Mouse (Mus musculus): ENCODE results near the gene Stx5a. TPM values are rescaled to one million over a fixed set of nuclear protein-coding genes. Genes with fewer than 3 reads are reported as not detected.
"Not testable (repeated sequence)": the region's sequence is repeated elsewhere in the genome, so short reads cannot be mapped to it uniquely, and the experiment has no call there.

Gene Stx5a
- polyA plus RNA-seq, 1 experiment = 52.8 TPM

DNA sequence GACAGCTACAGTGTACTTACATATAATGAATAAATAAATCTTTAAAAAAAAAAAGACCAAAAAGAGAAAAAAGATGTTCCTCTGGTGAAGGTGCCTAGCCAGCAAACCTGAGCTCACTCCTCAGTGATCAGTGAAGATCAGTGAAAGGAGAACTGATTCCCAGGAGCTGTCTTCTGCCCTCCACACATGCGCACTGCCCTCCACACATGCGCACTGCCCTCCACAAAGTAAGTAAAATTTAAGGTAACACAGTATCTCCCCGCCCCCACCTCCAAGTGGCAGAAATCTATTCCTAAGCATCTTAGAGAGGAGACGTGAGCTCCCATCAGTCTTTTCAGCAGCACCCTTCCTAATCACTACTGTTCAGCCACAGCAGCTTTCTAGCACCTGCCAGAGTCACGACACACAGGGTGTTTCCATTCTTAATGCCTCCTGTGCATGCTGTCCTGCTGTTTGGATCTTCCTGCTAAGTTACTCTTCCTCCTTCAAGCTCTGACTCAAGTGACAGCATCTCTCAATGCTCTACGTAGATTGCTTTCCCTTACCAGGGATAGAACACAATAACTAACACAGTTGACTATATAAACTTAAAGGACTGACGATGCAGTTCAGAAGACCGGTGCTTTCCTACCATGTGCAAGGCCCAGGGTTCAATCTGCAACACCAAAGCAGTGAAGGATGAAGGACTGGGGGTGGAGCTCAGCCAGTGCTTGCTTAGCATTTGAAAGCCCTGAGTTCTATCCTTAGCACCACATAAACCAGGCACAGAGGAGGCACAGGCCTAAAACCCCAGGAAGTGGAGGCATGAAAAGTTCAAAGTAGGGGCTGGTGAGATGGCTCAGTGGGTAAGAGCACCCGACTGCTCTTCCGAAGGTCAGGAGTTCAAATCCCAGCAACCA is 25.1 kb upstream of the Stx5a start:
- Histone ChIP-seq H3K4me3 (ENCODE audit: extremely low read depth, insufficient read depth, insufficient read length) (no peak overlapping the region), H3K27ac (ENCODE audit: insufficient read depth, low read length) (peak overlapping the region; percentile 6; the same call in 1 of the 2 replicates), H3K4me1 (ENCODE audit: control insufficient read depth, insufficient read depth, insufficient read length) (peaks cover 4% of the 10 kb centered on the region; the same call in 1 of the 2 replicates), H3K36me3 (ENCODE audit: control insufficient read depth, insufficient read depth, low read length) (peaks cover 3% of the 10 kb centered on the region; the same call in 1 of the 2 replicates), H3K27me3 (ENCODE audit: control insufficient read depth, insufficient read depth, low read length) (no peaks in the 10 kb centered on the region)
- no peak for TF ChIP-seq CTCF (IDR thresholded peaks at IDR 0.05; ENCODE audit: extremely low read depth, insufficient read depth, insufficient read length, insufficient replicate concordance)
- no peak for TF ChIP-seq POLR2A (IDR thresholded peaks at IDR 0.05; ENCODE audit: low read depth, low read length)
- DNase-seq (ENCODE audit: low read depth in 1 of 2, low spot score in 2 of 2) = no peak
- WGBS = 85% methylated on average over 10 of the region's 10 CpGs

DNA sequence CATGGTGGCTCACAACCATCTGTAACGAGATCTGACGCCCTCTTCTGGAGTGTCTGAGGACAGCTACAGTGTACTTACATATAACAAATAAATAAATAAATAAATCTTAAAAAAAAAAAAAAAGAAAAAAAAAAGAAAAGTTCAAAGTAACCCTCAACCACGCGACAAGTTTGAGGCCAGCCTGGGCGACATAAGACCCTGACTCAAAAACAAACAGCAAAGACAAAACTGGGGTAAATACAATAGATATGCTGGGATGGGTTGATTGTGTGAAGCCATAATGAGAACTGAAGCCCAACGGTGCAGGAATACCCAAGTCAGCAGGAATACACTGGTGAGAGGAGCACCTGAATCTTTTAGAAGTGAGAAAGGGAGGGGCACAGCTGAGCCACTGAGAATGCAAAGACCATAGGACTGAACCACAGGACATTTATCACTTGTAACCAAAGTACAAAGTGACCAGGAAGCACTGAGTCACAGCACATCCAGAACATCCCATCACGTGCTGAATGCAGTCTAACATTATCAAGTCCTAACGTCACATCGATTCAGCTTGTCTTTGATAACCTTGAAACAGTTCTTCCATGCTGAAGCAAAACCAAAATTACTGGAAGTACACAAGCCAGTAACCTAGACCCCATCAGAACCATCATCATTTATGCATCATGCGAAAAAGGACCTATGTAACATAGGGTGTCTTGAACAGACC is 24.3 kb upstream of the Stx5a start:
- H3K4me1 ChIP-seq (ENCODE audit: control insufficient read depth, insufficient read depth, insufficient read length) = no peaks in the 10 kb centered on the region
- H3K4me3 ChIP-seq (ENCODE audit: extremely low read depth, insufficient read depth, insufficient read length) = no peak overlapping the region
- H3K27ac ChIP-seq (ENCODE audit: insufficient read depth, low read length) = no peak overlapping the region
- WGBS = 84% methylated on average over 10 of the region's 10 CpGs
- DNase-seq (ENCODE audit: low read depth in 1 of 2, low spot score in 2 of 2) = no peak
- no peaks in the 10 kb centered on the region for H3K27me3 ChIP-seq (ENCODE audit: control insufficient read depth, insufficient read depth, low read length)
- TF ChIP-seq CTCF (IDR thresholded peaks at IDR 0.05; ENCODE audit: extremely low read depth, insufficient read depth, insufficient read length, insufficient replicate concordance) (no peak), POLR2A (IDR thresholded peaks at IDR 0.05; ENCODE audit: low read depth, low read length) (no peak)
- no peaks in the 10 kb centered on the region for H3K36me3 ChIP-seq (ENCODE audit: control insufficient read depth, insufficient read depth, low read length)

DNA sequence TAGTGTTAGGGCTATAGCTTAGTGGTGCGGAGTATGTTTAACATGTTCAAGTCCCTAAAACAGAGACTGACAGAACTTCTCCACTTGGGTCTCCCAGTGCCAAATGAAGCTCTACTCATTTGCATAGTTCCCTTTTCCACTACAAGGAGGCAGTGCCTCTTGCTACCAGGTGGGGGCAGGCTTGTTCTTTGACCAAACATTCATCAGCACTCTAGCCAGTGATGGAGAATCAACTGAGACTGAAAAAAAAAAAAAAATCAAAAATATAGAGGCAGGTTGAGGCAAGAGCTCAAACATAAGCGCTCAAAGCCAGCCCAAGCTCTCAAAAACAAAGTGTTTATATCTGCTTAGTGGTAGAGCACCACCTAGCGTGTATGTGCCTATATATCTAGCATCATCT is 22.9 kb upstream of the Stx5a start:
- 44% methylated on average over 3 of the region's 3 CpGs for WGBS
- Histone ChIP-seq H3K36me3 (ENCODE audit: control insufficient read depth, insufficient read depth, low read length) (no peaks in the 10 kb centered on the region), H3K4me3 (ENCODE audit: extremely low read depth, insufficient read depth, insufficient read length) (no peak overlapping the region), H3K27ac (ENCODE audit: insufficient read depth, low read length) (no peak overlapping the region), H3K4me1 (ENCODE audit: control insufficient read depth, insufficient read depth, insufficient read length) (no peaks in the 10 kb centered on the region), H3K27me3 (ENCODE audit: control insufficient read depth, insufficient read depth, low read length) (no peaks in the 10 kb centered on the region)
- TF ChIP-seq POLR2A (IDR thresholded peaks at IDR 0.05; ENCODE audit: low read depth, low read length) (no peak), CTCF (IDR thresholded peaks at IDR 0.05; ENCODE audit: extremely low read depth, insufficient read depth, insufficient read length, insufficient replicate concordance) (peak; percentile 67; the same call in 1 of the 2 replicates)
- DNase-seq (ENCODE audit: low read depth in 1 of 2, low spot score in 2 of 2) = peak; percentile 69 to 74

DNA sequence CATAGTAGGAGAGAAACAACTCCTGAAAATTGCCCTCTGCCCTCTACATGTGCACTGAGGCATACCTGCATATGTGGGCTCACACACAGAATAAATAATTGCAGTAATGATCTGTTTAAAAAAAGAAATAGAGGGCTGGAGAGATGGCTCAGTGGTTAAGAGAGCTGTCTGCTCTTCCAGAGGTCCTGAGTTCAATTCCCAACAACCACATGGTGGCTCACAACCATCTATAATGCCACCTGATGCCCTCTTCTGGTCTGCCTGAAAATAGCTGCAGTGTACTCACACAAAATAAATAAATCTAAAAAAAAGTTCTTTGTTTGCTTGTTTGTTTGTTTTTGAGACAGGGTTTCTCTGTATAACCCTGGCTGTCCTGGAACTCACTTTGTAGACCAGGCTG is 22.2 kb upstream of the Stx5a start:
- H3K27ac ChIP-seq (ENCODE audit: insufficient read depth, low read length); H3K4me3 ChIP-seq (ENCODE audit: extremely low read depth, insufficient read depth, insufficient read length); H3K36me3 ChIP-seq (ENCODE audit: control insufficient read depth, insufficient read depth, low read length); DNase-seq (ENCODE audit: low read depth in 1 of 2, low spot score in 2 of 2); H3K27me3 ChIP-seq (ENCODE audit: control insufficient read depth, insufficient read depth, low read length); H3K4me1 ChIP-seq (ENCODE audit: control insufficient read depth, insufficient read depth, insufficient read length): not testable (repeated sequence)

DNA sequence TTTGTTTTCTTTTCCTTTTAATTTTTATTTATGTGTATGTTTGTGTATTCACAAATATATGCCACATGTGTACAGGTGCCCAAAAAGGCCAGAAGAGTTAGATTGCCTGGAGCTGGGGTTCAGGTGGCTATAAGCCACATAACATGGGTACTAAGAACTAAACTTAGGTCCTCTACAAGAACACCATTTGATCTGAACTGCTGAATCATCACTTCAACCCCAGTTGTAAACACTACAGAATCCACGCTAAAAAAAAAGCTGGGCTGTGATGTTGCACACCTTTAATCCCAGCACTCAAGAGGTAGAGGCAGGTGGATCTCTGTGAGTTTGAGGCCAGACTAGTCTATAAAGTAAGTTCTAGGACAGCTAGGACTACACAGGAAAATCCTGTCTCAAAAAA is 19.8 kb upstream of the Stx5a start:
- DNase-seq (ENCODE audit: low read depth in 1 of 2, low spot score in 2 of 2) = no peak
- H3K36me3 ChIP-seq (ENCODE audit: control insufficient read depth, insufficient read depth, low read length) = peaks cover 17% of the 10 kb centered on the region
- no peaks in the 10 kb centered on the region for H3K27me3 ChIP-seq (ENCODE audit: control insufficient read depth, insufficient read depth, low read length)
- WGBS = 57% methylated on average over 1 of the region's 1 CpGs
- no peaks in the 10 kb centered on the region for H3K4me1 ChIP-seq (ENCODE audit: control insufficient read depth, insufficient read depth, insufficient read length)
- TF ChIP-seq CTCF (IDR thresholded peaks at IDR 0.05; ENCODE audit: extremely low read depth, insufficient read depth, insufficient read length, insufficient replicate concordance) = no peak
- TF ChIP-seq POLR2A (IDR thresholded peaks at IDR 0.05; ENCODE audit: low read depth, low read length) = no peak
- H3K4me3 ChIP-seq (ENCODE audit: extremely low read depth, insufficient read depth, insufficient read length) = no peak overlapping the region
- H3K27ac ChIP-seq (ENCODE audit: insufficient read depth, low read length) = no peak overlapping the region

DNA sequence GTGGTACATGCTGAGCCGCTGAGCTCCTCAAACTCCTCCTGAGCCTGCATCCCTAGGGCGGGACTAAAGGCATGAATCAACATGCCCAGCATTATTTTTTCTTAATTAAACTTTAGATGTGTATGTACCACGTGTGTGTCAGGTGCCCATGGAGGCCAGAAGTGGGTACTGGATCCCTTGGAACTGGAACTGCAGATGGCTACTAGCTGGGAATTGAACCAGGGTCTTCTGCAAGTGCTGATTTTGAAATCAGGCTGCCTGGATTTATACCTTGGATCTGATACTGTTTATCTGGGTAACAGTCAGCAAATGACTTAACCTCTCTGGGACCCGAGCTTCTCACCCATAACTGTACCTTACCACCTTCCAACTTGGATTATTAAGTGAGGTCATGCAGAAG is 19.2 kb upstream of the Stx5a start:
- Histone ChIP-seq H3K27ac (ENCODE audit: insufficient read depth, low read length) (no peak overlapping the region), H3K36me3 (ENCODE audit: control insufficient read depth, insufficient read depth, low read length) (peaks cover 19% of the 10 kb centered on the region), H3K4me1 (ENCODE audit: control insufficient read depth, insufficient read depth, insufficient read length) (no peaks in the 10 kb centered on the region), H3K4me3 (ENCODE audit: extremely low read depth, insufficient read depth, insufficient read length) (no peak overlapping the region), H3K27me3 (ENCODE audit: control insufficient read depth, insufficient read depth, low read length) (no peaks in the 10 kb centered on the region)
- TF ChIP-seq CTCF (IDR thresholded peaks at IDR 0.05; ENCODE audit: extremely low read depth, insufficient read depth, insufficient read length, insufficient replicate concordance) = no peak
- no peak for TF ChIP-seq POLR2A (IDR thresholded peaks at IDR 0.05; ENCODE audit: low read depth, low read length)
- DNase-seq (ENCODE audit: low read depth in 1 of 2, low spot score in 2 of 2) = no peak
- 53% methylated on average over 4 of the region's 4 CpGs for WGBS

DNA sequence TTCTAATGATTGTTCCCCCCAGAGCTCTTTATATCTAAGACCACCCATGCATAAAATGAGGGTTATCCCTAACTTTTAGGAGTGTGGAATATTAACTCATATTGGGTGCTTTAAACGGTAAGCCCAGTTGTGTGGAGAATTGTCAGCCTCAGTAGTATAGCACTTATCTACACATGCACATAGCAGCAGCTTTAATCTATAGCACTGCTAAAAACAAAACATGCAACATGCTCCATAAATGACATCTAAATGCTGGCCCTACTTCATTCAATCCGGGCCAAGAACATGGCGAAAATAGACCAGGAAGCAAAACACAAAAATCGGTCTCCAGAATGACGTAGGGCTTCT is 18.7 kb upstream of the Stx5a start:
- 1% methylated on average over 5 of the region's 5 CpGs for WGBS
- Histone ChIP-seq H3K27ac (ENCODE audit: insufficient read depth, low read length) (peak overlapping the region; percentile 94), H3K36me3 (ENCODE audit: control insufficient read depth, insufficient read depth, low read length) (peaks cover 19% of the 10 kb centered on the region), H3K4me1 (ENCODE audit: control insufficient read depth, insufficient read depth, insufficient read length) (no peaks in the 10 kb centered on the region), H3K4me3 (ENCODE audit: extremely low read depth, insufficient read depth, insufficient read length) (peak overlapping the region; percentile 70), H3K27me3 (ENCODE audit: control insufficient read depth, insufficient read depth, low read length) (no peaks in the 10 kb centered on the region)
- TF ChIP-seq CTCF (IDR thresholded peaks at IDR 0.05; ENCODE audit: extremely low read depth, insufficient read depth, insufficient read length, insufficient replicate concordance) = no peak
- TF ChIP-seq POLR2A (IDR thresholded peaks at IDR 0.05; ENCODE audit: low read depth, low read length) = no peak
- no peak for DNase-seq (ENCODE audit: low read depth in 1 of 2, low spot score in 2 of 2)

All from spleen, adult 2 months (tissue).